Mouse (Mus musculus): Measurements from ENCODE around the gene Abhd16b. TPM values are rescaled to one million over a fixed set of nuclear protein-coding genes. Genes with fewer than 3 reads are reported as not detected.

The Abhd16b gene
- total and polyA plus RNA-seq, 2 experiments from 2014 or later: not detected

GRCm38 (mm10) chr2:181537444-181538047 is 44.5 kb downstream of the Abhd16b start:
- TF ChIP-seq CTCF (IDR thresholded peaks at IDR 0.05): no peak
- ATAC-seq (ENCODE audit: low FRiP score) (no peak), DNase-seq (ENCODE audit: low spot score) (peak; percentile 80)
- Histone ChIP-seq H3K4me2 (ENCODE audit: low read depth, low read length, poor library complexity, severe bottlenecking) (no peak overlapping the region), H3K27ac (ENCODE audit: low read depth, low read length) (0 out of 2 replicates have a peak overlapping the region, but pooled peaks have one; percentile 18), H3K4me3 (ENCODE audit: low read depth, low read length) (no peak overlapping the region), H3K27me3 (ENCODE audit: insufficient read depth, low read length) (no peaks in the 10 kb centered on the region), H3K9ac (replicated peaks; ENCODE audit: low read length, poor library complexity, severe bottlenecking) (no peak overlapping the region), H3K4me1 (ENCODE audit: insufficient read depth, low read length) (no peaks in the 10 kb centered on the region), H3K9me3 (ENCODE audit: low read length) (no peaks in the 10 kb centered on the region), H3K36me3 (ENCODE audit: insufficient read depth, low read length) (no peaks in the 10 kb centered on the region)
- 86% methylated on average over 2 of the region's 2 CpGs for WGBS

GRCm38 (mm10) chr2:181541761-181542380 is 48.9 kb downstream of the Abhd16b start:
- ATAC-seq (ENCODE audit: low FRiP score) (no peak), DNase-seq (ENCODE audit: low spot score) (no peak)
- WGBS: 91% methylated on average over 6 of the region's 6 CpGs
- H3K9ac ChIP-seq (replicated peaks; ENCODE audit: low read length, poor library complexity, severe bottlenecking): no peak overlapping the region
- H3K9me3 ChIP-seq (ENCODE audit: low read length): no peaks in the 10 kb centered on the region
- TF ChIP-seq CTCF (IDR thresholded peaks at IDR 0.05): no peak
- H3K27me3 ChIP-seq (ENCODE audit: insufficient read depth, low read length): no peaks in the 10 kb centered on the region
- H3K4me2 ChIP-seq (ENCODE audit: low read depth, low read length, poor library complexity, severe bottlenecking): no peak overlapping the region
- H3K4me1 ChIP-seq (ENCODE audit: insufficient read depth, low read length): no peaks in the 10 kb centered on the region
- H3K27ac ChIP-seq (ENCODE audit: low read depth, low read length): no peak overlapping the region
- no peaks in the 10 kb centered on the region for H3K36me3 ChIP-seq (ENCODE audit: insufficient read depth, low read length)
- H3K4me3 ChIP-seq (ENCODE audit: low read depth, low read length): no peak overlapping the region

Other genes with a start within 250 kb of the Abhd16b start
- gene Gmeb2, start 205.2 kb upstream of the Abhd16b start, total RNA-seq (2014; rRNA removed): 16.0 and 17.4 TPM in 2 replicates
- gene Gmeb2, start 205.2 kb upstream of the Abhd16b start, polyA plus RNA-seq (2015; fragmentation: Nextera tagmentation; extraction: Ambion mirVana): 8.6 and 9.2 TPM in 2 replicates
- gene Stmn3, start 178.7 kb upstream of the Abhd16b start, total RNA-seq (2014; rRNA removed): 1,320 and 1,471 TPM in 2 replicates
- gene Stmn3, start 178.7 kb upstream of the Abhd16b start, polyA plus RNA-seq (2015; fragmentation: Nextera tagmentation; extraction: Ambion mirVana): 1,883 and 2,098 TPM in 2 replicates
- 46.6 and 59.4 TPM in 2 replicates for gene Rtel1, start 173.5 kb upstream of the Abhd16b start, total RNA-seq (2014; rRNA removed)
- 26.5 and 27.4 TPM in 2 replicates for gene Rtel1, start 173.5 kb upstream of the Abhd16b start, polyA plus RNA-seq (2015; fragmentation: Nextera tagmentation; extraction: Ambion mirVana)
- gene Zgpat, start 128.3 kb upstream of the Abhd16b start, total RNA-seq (2014; rRNA removed): 79.2 and 102 TPM in 2 replicates
- gene Zgpat, start 128.3 kb upstream of the Abhd16b start, polyA plus RNA-seq (2015; fragmentation: Nextera tagmentation; extraction: Ambion mirVana): 44.3 and 48.8 TPM in 2 replicates
- 25.4 and 27.2 TPM in 2 replicates for gene Arfrp1, start 127.8 kb upstream of the Abhd16b start, total RNA-seq (2014; rRNA removed)
- 72.1 and 77.1 TPM in 2 replicates for gene Arfrp1, start 127.8 kb upstream of the Abhd16b start, polyA plus RNA-seq (2015; fragmentation: Nextera tagmentation; extraction: Ambion mirVana)
- 36.4 and 44.8 TPM in 2 replicates for gene Lime1, start 113.1 kb upstream of the Abhd16b start, total RNA-seq (2014; rRNA removed)
- gene Lime1, start 113.1 kb upstream of the Abhd16b start, polyA plus RNA-seq (2015; fragmentation: Nextera tagmentation; extraction: Ambion mirVana): 30.3 and 32.4 TPM in 2 replicates
- gene Zbtb46, start 33.8 kb upstream of the Abhd16b start, total RNA-seq (2014; rRNA removed): 25.8 and 29.8 TPM in 2 replicates
- 16.7 and 18.4 TPM in 2 replicates for gene Zbtb46, start 33.8 kb upstream of the Abhd16b start, polyA plus RNA-seq (2015; fragmentation: Nextera tagmentation; extraction: Ambion mirVana)
- gene Tpd52l2, start 3.9 kb downstream of the Abhd16b start, total RNA-seq (2014; rRNA removed): 69.5 and 85.6 TPM in 2 replicates
- 112 and 116 TPM in 2 replicates for gene Tpd52l2, start 3.9 kb downstream of the Abhd16b start, polyA plus RNA-seq (2015; fragmentation: Nextera tagmentation; extraction: Ambion mirVana)
- 416 and 487 TPM in 2 replicates for gene Dnajc5, start 27.3 kb downstream of the Abhd16b start, total RNA-seq (2014; rRNA removed)
- gene Dnajc5, start 27.3 kb downstream of the Abhd16b start, polyA plus RNA-seq (2015; fragmentation: Nextera tagmentation; extraction: Ambion mirVana): 303 and 316 TPM in 2 replicates
- gene Uckl1, start 91.7 kb downstream of the Abhd16b start, total RNA-seq (2014; rRNA removed): 49.8 and 63.9 TPM in 2 replicates
- 45.2 and 52.7 TPM in 2 replicates for gene Uckl1, start 91.7 kb downstream of the Abhd16b start, polyA plus RNA-seq (2015; fragmentation: Nextera tagmentation; extraction: Ambion mirVana)
- gene Prpf6, start 98.7 kb downstream of the Abhd16b start, total RNA-seq (2014; rRNA removed): 34.4 and 39.3 TPM in 2 replicates
- gene Prpf6, start 98.7 kb downstream of the Abhd16b start, polyA plus RNA-seq (2015; fragmentation: Nextera tagmentation; extraction: Ambion mirVana): 40.5 and 40.6 TPM in 2 replicates
- gene Zfp512b, start 99.6 kb downstream of the Abhd16b start, total RNA-seq (2014; rRNA removed): 60.0 and 85.1 TPM in 2 replicates
- 81.1 and 99.7 TPM in 2 replicates for gene Zfp512b, start 99.6 kb downstream of the Abhd16b start, polyA plus RNA-seq (2015; fragmentation: Nextera tagmentation; extraction: Ambion mirVana)
- gene Samd10, start 106.0 kb downstream of the Abhd16b start, total RNA-seq (2014; rRNA removed): 140 and 142 TPM in 2 replicates
- gene Samd10, start 106.0 kb downstream of the Abhd16b start, polyA plus RNA-seq (2015; fragmentation: Nextera tagmentation; extraction: Ambion mirVana): 174 and 179 TPM in 2 replicates
- not detected in 2 replicates for gene Gm29797, start 163.8 kb downstream of the Abhd16b start, total RNA-seq (2014; rRNA removed)
- not detected in 2 replicates for gene Gm29797, start 163.8 kb downstream of the Abhd16b start, polyA plus RNA-seq (2015; fragmentation: Nextera tagmentation; extraction: Ambion mirVana)
- gene Sox18, start 178.4 kb downstream of the Abhd16b start, total RNA-seq (2014; rRNA removed): 8.3 and 15.4 TPM in 2 replicates
- gene Sox18, start 178.4 kb downstream of the Abhd16b start, polyA plus RNA-seq (2015; fragmentation: Nextera tagmentation; extraction: Ambion mirVana): 9.2 and 11.2 TPM in 2 replicates
- 50.8 and 54.4 TPM in 2 replicates for gene Tcea2, start 187.1 kb downstream of the Abhd16b start, total RNA-seq (2014; rRNA removed)
- 61.9 and 68.2 TPM in 2 replicates for gene Tcea2, start 187.1 kb downstream of the Abhd16b start, polyA plus RNA-seq (2015; fragmentation: Nextera tagmentation; extraction: Ambion mirVana)
- 51.2 and 65.2 TPM in 2 replicates for gene Rgs19, start 200.8 kb downstream of the Abhd16b start, total RNA-seq (2014; rRNA removed)
- 63.6 and 69.4 TPM in 2 replicates for gene Rgs19, start 200.8 kb downstream of the Abhd16b start, polyA plus RNA-seq (2015; fragmentation: Nextera tagmentation; extraction: Ambion mirVana)
- gene Lkaaear1, start 205.2 kb downstream of the Abhd16b start, total RNA-seq (2014; rRNA removed): not detected in 2 replicates
- gene Lkaaear1, start 205.2 kb downstream of the Abhd16b start, polyA plus RNA-seq (2015; fragmentation: Nextera tagmentation; extraction: Ambion mirVana): not detected in 2 replicates
- 195 and 210 TPM in 2 replicates for gene Oprl1, start 221.8 kb downstream of the Abhd16b start, total RNA-seq (2014; rRNA removed)
- gene Oprl1, start 221.8 kb downstream of the Abhd16b start, polyA plus RNA-seq (2015; fragmentation: Nextera tagmentation; extraction: Ambion mirVana): 88.1 and 93.6 TPM in 2 replicates